Mouse (Mus musculus): ENCODE measurements around the gene Gm28870.
"Not testable (repeated sequence)": the region's sequence is repeated elsewhere in the genome, so short reads cannot be mapped to it uniquely, and the experiment has no call there.

Gene Gm28870

GRCm38 (mm10) chrY:50096976-50097375, at the start of gene Gm28870:
Gene Gm28870 (plus strand): TSS chrY:50097276.
- not testable (repeated sequence) for DNase-seq
